Mouse (Mus musculus) hindlimb bud, embryonic 11.5 days (tissue): ENCODE measurements around the gene Ncoa5.
A peak's percentile ranks its signal among the peaks of the same experiment; 100 is the strongest.

Experiments used
- DNase-seq: peaks from one replicate; pipeline ENCODE4 v3.0.0-alpha.2; 2012; ENCODE audit warnings: low read depth, low spot score; ENCODE audit errors: extremely low spot score

Ncoa5 gene

DNA sequence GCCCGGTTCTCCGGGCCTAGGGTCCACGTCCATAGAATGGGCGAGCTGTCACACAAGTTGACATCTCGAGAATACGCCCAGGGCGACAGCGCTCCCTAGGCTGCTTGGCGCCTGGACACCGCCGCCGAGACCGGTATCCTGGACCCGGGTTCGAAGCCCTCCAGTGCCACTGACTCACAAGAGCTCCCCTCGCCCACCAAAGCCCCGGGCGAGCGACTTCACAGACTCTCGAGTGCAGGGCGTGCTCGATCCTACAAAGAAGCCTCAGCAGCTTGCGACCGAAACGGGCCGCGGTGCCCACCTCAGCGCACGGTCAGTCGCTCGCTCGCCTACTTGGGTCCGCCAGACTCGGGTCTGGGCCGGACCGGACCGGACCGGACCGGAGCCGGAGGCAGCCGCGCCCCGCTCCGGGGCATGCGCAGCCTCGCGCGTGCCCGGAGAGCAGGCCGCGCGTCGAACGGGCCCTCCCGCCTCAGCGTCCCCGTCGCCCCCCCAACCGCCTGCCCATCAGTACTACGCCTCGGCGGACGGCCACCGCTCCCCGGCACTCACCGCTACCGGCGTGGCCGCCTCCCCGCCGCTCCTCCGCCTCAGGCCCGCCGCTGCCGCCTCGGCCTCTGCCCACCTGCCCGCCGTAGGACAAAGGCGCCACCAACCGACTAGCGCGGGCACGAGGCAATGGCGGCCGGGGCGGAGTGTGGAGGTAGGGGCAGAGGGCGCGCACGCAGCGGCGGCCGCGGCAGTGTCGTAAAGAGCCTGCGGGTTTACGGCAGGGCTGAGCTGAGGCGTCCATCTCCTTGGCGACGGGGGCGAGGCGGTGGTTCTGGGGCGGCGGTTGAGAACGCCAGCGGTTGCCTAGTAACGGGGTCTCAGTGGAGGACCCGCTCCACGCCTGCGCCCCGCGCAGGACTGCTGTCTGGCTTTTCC is at the start of gene Ncoa5:
Gene Ncoa5, minus strand, starts transcription at position 737 of the 927 bp plus-strand sequence.
- peak; percentile 88 for DNase-seq

DNA sequence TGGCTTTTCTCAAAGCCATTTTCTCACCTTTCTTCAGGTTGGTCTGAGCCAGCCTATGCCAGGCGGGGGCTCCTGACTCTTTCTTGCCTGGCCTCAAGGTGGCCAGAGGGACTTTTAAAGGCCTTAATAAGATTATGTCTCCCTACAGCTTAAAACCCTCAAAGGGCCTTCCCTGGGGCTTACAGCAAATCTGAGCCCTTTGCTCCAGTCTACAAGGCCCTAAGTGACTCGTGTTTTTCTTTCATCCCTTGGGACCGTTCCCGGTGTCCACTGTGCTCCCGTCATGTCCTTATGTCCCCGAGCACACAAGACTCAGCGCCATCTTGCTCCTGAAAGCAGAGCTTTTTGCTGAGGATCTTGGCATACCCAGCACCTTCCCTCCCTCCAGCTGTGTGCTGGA is 46.6 kb upstream of the Ncoa5 start:
- no peak for DNase-seq

DNA sequence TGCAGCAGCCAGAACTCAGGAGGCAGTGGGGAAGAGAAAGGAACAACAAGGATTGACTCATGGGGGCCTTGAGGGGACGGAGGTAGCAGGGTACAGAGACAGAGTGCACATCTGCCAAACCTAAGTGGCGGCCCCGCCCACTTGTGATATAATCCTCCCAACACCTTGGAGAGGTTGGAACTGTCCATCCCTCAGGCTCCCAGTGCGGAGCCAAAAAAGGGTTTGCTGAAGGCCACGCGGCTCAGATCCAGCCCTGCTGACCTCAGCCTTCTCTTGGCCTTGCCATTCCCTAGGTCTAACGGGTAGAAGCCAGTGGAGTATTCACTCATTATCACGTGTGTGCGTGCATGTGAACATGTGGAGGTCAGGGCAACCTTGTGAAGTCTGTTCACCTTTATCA is 46.0 kb upstream of the Ncoa5 start:
- no peak for DNase-seq

DNA sequence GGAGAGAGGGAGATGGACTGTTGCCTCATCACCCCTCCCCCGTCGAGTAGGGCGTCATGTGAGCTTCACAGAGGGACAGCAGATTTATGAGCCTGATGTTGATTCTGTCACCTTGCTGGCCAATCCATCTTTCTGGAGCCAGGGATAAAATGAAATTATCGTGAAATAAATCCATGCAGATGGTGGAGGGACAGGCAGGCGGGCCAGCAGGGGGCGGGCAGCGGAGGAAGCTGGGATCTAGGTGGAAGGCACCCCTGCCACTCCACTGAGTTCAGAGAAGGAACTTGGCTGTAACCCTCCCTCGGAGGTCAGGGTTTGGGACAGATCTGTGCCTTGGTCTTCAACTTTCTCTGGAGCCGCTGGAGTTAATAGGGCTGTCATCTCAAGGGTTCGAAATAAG is 43.9 kb upstream of the Ncoa5 start:
- DNase-seq, result no peak

DNA sequence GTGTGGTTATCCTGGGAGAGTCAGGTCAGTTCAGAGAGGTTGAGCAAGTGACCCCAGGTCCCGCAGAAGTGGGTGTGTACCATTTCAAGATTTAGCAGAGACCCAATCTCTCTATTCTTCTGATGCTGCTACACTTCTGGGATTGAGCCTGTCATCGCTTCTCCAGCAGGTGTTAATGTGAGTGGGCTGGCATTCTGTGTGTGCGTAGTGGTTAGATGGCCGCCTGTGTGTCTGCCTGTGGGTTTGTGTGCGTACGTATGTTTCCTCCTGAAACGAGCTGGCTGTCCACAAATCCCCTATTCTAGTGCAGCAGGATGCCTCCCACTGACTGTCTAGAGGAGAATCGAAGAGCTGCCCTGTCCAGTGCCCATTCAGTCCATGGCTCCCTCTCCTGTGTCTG is 43.4 kb upstream of the Ncoa5 start:
- no peak for DNase-seq

DNA sequence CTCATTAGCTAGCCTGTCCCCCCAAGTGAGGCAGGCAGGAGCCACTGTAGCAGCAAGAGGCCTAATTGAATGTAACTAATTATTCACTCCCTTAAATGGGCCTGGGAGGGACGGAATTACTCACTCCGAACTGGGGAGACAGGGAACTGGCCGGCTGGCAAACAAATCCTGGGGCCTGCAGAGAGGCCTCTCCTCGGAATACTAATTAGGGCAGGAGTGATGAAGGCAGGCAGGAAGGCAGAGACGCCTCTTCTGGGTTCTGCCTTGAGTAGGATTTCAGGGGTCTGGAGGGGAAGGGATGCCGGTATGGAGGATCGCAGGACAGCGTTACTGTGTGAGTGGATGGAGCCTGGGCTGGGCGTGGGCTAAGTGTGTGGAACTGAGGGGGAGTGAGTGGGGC is 42.4 kb upstream of the Ncoa5 start:
- DNase-seq, result no peak

DNA sequence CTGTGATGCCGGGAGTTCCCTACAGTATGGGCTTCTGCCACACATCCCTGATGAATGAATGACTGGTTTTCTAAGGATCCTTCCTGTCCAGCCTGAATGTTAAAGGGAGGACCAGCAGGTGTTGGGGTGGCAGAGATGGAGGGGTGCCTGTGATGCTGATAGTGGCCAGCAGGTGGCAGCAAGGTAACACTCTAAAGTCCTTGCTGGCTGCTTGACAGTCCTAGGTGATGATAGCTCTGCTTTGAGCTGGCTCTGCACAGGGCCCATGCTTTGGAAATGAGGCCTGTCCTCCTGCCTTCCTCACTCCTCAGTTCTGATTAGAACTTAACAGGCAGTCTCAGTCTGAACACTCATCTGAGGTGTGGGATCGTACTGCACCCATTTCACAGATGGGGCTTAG is 40.3 kb upstream of the Ncoa5 start:
- DNase-seq, result peak; percentile 49

DNA sequence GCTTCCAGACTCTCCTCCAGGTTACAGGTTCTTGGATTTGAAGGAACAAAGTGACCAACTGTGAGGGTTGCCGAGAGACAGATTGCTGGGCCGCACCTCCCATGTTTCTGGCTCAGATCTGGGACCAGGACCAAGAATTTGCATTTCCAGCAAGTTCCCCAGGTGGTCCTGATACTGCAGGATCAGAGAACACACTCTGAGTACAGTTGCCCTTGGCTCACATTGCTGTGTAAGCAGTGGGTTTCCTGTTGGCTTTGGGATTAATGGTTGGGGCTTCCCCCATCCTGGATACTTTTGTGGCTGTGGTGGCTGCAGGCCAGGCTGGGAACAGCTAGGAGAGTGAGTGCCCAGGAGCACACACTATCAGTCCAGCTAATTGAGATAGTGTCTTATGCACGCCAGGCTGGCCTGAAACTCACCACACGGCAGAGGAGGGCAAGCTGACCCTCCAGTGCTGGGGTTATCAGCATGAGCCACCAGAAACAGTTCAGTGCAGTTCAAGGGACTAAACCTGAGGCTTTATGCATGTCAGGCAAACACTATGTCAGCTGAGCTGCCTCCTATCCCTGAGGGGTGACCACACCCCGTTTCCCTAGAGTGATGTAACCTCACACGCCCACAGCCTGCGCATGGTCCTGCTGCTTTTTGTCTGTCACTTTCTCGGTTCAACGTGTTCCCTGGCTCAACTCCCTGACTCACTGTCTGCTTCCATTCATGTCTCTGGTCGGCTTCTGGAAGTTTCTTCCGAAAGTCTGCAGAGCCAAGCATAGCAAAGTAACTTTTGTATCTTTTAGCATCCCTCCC is 39.6 kb upstream of the Ncoa5 start:
- DNase-seq, result no peak

DNA sequence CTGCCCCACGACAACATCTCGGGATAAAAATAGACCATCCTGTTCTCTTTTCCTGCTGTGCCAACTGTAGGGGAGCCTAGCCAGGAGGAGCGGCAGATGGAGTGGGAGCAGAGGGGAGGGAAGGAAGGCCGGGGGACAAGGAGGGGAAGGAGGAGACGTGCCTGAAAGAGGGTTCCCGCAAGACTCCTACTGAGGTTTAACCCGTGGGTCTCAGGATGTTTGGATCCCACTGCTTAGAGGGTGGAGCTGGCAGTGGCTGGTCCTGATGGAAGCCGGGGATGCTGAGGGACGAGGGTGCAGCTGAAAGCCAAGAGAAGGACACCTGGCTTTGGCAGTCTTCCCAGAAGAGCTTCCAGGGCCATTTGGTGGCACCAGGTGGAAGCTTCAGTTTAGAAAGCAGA is 38.7 kb upstream of the Ncoa5 start:
- DNase-seq, result no peak

DNA sequence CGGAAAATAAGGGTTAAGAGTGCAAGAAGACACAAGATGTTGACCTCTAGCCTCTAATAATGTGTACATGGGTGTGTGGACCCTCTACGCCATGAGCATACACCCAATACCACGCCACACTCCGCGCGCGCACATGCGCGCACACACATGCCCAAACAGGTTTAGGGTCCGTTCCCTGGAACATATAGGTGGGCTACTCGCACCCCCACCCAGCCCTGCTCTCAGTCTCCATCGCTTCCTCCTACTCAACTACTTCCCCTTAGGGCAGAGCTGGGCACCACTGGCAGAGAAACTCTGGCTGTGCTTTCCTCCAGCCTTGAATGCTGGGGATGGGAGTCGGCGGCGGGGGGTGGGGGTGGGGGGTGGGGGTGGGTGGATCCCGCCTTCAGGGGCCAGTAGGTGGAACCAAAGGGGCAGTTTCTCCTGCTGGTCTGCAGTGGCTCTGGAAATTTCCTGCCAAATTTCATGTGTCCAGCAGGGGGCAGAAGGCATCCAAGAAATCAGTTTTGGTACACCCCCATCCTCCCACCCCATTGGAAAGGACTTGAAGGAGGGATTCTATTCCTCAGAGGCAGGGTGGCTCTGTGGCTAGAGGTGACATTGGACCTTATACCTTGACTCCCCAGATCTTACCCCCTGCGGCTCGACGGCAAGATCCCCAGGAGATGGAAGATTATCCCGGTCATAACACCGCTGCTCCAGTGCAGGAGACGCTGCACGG is 35.6 kb upstream of the Ncoa5 start:
- DNase-seq, result peak; percentile 57

DNA sequence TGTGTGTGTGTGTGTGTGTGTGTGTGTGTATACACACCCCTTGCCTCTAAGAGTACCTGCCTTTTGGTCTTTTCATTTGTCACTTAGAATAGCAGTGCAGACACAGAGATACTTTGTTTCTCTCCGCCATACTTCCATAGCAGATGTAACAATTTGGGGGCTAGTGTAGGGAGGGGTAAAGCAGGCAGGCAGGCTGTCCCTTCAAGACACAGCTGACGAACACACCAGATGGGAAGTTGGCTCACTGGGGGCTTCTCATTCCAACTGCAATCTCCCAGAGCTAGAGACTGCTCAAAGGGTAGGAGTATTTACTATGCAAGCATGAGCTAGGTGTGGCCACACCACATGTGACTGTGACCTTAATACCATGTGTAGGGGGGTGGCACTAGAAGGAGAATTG is 34.1 kb upstream of the Ncoa5 start:
- DNase-seq, result no peak

DNA sequence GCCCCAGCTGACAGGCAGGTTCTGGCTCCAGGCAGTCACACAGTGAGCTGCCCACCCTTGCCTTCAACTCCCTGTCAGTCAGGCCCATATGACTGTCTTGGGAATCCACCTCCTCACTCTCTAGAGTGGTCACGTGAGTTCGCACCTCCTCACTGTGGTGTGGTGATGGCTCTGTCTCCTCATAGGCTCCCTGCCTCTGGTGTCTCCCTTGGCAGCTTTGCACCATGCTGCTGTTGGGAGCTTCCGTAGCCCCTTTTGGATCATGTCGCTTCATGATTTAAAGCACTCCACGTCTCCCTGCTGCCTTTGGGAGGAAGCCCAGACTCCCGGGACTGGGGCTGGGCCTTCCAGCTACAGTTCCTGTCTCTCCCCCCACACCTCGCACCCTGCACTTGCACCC is 29.8 kb upstream of the Ncoa5 start:
- DNase-seq, result no peak

DNA sequence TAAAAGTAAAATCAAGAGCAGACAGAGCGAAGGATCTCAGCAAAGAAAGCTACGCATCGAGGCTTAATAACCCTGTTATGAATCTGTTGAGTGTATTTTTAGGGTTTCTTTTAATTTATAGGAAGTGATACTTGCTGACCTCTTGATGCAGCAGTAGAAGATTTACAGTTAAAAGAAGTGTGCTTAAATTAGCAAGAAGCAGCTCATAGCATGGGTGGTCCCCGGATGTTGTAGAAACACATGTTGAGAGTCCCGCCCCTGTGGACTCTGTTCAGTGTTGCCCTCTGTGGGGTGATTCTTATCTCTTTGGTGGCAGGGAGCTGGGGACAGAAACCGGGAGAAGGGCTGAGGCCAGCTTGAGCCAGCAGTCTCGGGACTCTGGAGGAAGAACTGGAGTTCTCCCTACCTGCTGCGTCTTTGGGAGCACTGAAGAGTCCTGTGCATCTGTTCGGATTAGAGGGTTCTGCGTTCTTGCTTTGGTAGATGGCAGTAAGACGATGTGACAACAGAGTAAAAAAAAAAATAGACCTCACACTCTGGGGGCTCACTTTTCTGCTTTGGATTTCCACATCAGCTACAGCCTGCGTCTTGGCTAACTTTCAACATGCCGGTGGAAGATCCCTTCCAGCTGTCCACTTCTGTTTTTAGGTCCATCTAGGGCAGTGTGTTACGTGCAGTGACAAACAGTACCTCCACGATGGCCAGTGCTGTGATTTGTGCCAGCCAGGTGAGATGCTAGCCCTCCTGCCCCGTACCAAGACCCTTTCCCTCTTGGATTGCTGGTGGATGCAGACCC is 27.2 kb upstream of the Ncoa5 start:
- DNase-seq, result no peak

DNA sequence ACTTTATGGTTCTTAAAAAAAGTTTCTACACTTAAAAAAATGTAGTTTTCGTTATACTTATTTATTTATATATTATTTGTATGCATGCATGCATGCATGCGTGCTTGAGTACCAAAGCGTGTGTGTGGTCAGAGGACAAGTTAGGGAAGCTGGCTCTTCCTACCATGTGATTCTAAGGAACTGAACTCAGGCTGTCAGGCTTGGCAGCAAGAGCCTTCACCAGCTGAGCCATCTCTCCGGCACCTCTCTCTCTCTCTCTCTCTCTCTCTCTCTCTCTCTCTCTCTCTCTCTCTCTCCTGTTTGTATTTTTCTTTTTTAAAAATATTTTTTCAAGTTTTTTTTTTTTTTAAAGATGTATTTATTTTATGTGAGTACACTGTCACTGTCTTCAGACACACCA is 25.3 kb upstream of the Ncoa5 start:
- no peak for DNase-seq

DNA sequence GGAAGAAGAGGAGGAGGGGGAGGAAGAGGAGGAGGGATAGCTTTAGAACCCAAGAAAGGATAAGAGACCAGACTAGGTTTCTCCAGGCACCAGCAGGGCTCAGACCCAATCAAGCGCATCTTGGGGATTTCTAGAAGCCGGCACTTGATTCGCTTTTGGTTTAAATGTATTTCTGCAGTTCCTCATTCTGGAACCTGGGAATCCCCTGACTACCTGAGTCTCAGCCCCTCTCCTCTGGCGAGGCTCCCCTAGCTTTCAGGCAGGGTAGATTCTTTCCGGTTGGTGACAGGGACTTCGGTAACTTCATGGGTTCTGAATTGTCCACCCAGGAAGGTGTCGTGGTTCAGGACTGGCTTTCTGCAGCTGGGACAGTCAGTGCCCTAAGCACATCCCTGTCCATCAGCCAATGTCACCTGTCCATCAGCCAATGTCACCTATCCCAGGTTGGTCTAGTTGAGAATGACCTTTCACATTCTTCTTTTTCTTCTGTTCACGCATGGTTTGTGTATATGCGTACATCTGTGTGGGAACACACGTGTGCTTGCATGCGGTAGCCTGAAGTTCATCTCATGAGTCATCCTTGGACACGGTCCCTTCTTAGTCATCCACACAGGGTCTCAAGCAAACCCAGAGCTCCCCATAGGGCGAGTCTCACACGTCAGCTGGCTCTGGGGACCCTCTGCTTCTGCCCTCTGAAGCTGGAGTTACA is 21.9 kb upstream of the Ncoa5 start:
- no peak for DNase-seq

DNA sequence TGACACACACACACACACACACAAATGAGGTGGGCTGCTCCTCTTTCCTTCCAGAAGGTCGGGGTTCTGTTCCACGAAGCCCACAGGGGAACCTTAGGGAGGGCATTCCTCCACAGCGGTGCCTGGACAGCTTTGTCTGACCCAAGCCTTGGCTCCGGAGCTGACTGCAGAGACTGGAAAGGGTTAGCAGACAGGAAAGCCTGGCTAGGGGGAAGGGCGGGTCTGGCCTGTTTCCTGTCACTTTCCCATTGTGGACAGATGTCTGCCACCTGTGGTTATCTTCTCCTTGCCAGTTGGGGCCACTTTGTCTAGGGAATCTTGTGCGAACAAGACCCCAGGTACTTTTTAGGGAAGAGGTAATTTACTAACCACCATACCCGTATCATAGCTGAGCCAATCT is 21.2 kb upstream of the Ncoa5 start:
- no peak for DNase-seq

DNA sequence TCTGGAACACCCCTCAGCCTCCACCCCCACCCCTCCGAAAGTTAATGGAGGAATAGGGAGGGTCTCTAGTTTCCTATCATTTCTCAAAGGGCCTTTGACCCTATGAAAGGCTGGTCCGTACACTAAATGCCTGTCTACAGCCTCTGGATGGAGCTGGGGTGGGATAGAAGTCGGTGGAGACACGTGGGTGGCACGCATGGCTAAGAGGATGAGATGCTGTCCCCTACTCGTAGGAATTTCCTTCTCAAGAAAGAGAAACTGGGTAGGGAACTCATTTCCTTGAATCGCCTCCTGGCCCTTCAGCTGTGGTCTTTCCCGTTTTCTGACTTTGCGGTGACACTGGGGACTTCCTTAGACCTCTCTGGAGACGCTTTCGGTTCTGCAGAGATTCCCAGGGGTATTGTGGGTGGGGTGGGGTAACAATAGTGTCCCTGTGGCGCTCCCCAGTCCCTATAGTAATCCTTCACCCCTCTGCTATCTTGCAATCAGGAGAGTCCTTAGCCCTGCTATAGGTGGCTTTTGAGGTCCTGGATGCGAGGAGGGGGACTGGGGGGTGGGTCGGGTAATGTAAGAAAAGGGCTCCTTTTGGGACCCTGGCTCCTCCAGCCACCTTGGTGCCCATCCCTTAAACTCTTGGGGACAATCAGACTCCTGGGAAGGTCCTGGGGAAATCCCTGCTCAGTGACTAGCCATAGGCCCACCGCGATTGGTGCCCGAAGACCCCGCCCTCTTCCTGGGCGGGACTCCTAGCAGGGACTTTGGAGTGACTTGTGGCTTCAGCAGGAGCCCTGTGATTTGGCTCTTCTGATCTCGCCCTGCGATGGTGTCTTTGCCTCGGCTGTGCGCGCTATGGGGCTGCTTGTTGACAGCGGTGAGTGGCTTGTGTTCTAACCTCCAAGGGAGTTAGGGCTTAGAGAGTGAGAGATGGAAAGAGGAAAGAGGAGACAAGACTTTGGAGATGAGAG is 20.5 kb upstream of the Ncoa5 start, which contains the start of gene Cd40:
Gene Cd40, plus strand, starts transcription at position 740 of the 965 bp plus-strand sequence.
- peak; percentile 37 for DNase-seq

DNA sequence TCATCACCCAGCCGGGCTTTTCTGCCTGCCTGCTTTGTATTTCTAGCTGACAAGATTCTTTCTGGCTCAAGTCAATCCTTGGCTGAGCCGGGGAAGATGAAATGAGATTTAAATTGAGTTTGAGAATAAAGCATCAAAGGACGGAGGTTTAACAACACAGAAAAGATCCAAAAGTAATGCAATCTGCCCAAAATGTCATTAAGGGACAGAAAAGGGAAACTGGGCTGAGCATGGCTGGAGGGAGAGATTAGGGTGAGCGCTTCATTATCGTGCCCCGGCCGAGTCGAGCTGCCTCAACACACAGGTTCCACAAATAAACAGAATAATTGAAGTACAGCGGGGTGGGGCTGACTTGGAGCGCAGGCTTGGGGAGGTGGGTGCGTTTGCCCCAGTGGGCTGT is 16.9 kb upstream of the Ncoa5 start:
- DNase-seq, result no peak
